Comparison of ENCODE assay signal across 17 mouse cellular contexts in the genomic region with DNA sequence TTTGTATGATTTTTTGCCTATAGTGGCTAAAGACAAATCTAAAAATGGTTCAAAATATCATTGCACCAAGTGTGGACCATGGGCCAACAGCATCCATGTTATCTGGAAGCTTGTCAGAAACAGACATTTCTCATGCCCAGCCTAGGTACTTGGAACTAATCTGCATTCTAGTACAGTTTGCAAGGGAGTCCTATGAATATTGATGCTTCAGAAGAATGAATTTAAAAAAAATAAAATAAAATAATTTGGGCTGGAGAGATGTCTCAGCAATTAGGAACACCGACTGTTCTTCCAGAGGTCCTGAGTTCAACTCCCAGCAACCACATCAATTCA. TPM values are rescaled to one million over a fixed set of nuclear protein-coding genes. Genes with fewer than 3 reads are reported as not detected.
"Had no signal": no experiment of that assay in that cellular context is flagged by ENCODE, and none has a peak within 500 bp of the region (broad histone marks: within the 10 kb centered on the region; RNA-seq: fewer than 3 reads in every experiment).

No protein-coding gene starts in this region.

- H3K9me3 ChIP-seq: neural tube, embryonic 13.5 days; neural tube, embryonic 15.5 days; stomach, embryonic 15.5 days had no signal

- H3K36me3 ChIP-seq: neural tube, embryonic 13.5 days; neural tube, embryonic 15.5 days; stomach, embryonic 15.5 days had no signal

- DNase-seq: retina, postnatal 1 day; right cerebral cortex, adult 18-20 months; right cerebral cortex, postnatal 14 days; right cerebral cortex, postnatal 25 days; right cerebral cortex, postnatal 4 days; spleen, adult 18-20 months; thymus, adult 18-20 months; thymus, adult 2 months; thymus, postnatal 14 days; thymus, postnatal 25 days; thymus, postnatal 36 days; thymus, postnatal 4 days had no signal

- H3K9ac ChIP-seq: neural tube, embryonic 13.5 days; neural tube, embryonic 15.5 days; stomach, embryonic 15.5 days had no signal

- H3K27me3 ChIP-seq: neural tube, embryonic 13.5 days; neural tube, embryonic 15.5 days; stomach, embryonic 15.5 days had no signal

- H3K4me3 ChIP-seq: neural tube, embryonic 13.5 days; neural tube, embryonic 15.5 days; stomach, embryonic 15.5 days had no signal

- H3K4me1 ChIP-seq: neural tube, embryonic 13.5 days; neural tube, embryonic 15.5 days; stomach, embryonic 15.5 days had no signal

- H3K4me2 ChIP-seq: neural tube, embryonic 13.5 days; neural tube, embryonic 15.5 days; stomach, embryonic 15.5 days had no signal

- H3K27ac ChIP-seq: neural tube, embryonic 13.5 days; neural tube, embryonic 15.5 days; stomach, embryonic 15.5 days; stomach, postnatal 0 days had no signal

RNA-seq across cellular contexts. Expression of gene Cxcl13, which starts 30.9 kb away (rescaled TPM):
- polyA plus RNA-seq: testis, adult 2 months had no signal
